Mouse (Mus musculus) heart, adult 2 months (tissue): ENCODE measurements around the gene AI661453. TPM values are rescaled to one million over a fixed set of nuclear protein-coding genes. Genes with fewer than 3 reads are reported as not detected.

Source experiments
- DNase-seq, 2 experiments: peaks; one replicate each; pipeline ENCODE4 v3.0.0; 2021
- H3K27ac ChIP-seq: fragments of 200-600 bp; 2 replicates; pipeline ENCODE4 v1.8.1; 2022
- H3K27me3 ChIP-seq: fragments of 200-500 bp; 2 replicates; pipeline ENCODE4 v1.6.1; 2012; ENCODE audit warnings: mild to moderate bottlenecking, low read length, inconsistent platforms, mixed read lengths; ENCODE audit not compliant: control insufficient read depth, insufficient read depth
- H3K36me3 ChIP-seq: fragments of 200-500 bp; 2 replicates; pipeline ENCODE4 v1.6.1; 2012; ENCODE audit warnings: low read length, inconsistent platforms; ENCODE audit not compliant: control insufficient read depth, insufficient read depth
- H3K4me1 ChIP-seq: fragments of 200-500 bp; 2 replicates; pipeline ENCODE4 v1.6.1; 2011; ENCODE audit warnings: low read length; ENCODE audit not compliant: control insufficient read depth, insufficient read depth
- H3K4me3 ChIP-seq: fragments of 200-600 bp; 2 replicates; pipeline ENCODE4 v1.8.1; 2022
- H3K79me2 ChIP-seq: fragments of 200-500 bp; replicated peaks from 2 replicates; pipeline ENCODE4 v1.6.1; 2012; ENCODE audit warnings: mild to moderate bottlenecking, inconsistent platforms, low read length, moderate library complexity, mixed read lengths; ENCODE audit not compliant: control insufficient read depth, insufficient read depth
- H3K9ac ChIP-seq: fragments of 200-500 bp; 2 replicates; pipeline ENCODE4 v1.6.1; 2012; ENCODE audit warnings: low read depth, mild to moderate bottlenecking, control low read depth, inconsistent platforms, low read length, mixed read lengths
- CTCF ChIP-seq: fragments of 200-600 bp; IDR thresholded peaks from 2 replicates; pipeline ENCODE4 v1.8.1; 2022; ENCODE audit warnings: antibody characterized with exemption, mild to moderate bottlenecking, moderate library complexity
- EP300 ChIP-seq: fragments of 200-500 bp; IDR thresholded peaks from 2 replicates; pipeline ENCODE4 v1.6.1; 2011; ENCODE audit warnings: low read depth, low read length, control low read depth; ENCODE audit not compliant: insufficient read depth
- POLR2A ChIP-seq: fragments of 200-500 bp; IDR thresholded peaks from 2 replicates; pipeline ENCODE4 v1.6.1; 2011; ENCODE audit warnings: mild to moderate bottlenecking, low read depth, low read length, control low read depth; ENCODE audit not compliant: insufficient read depth
- WGBS: fragments of 180-500 bp; shearing (Covaris S2); methylation state at CpG from one replicate; pipeline ENCODE4 v1.1.7; 2018; 5-methylcytosine and 5-hydroxymethylcytosine counted together
- intact Hi-C: fragments of 180-260 bp; cut with DNase I; formaldehyde crosslinking; loops from one replicate; pipeline ENCODE4 v1.15.1; 2025
- polyA plus RNA-seq: library from polyadenylated mRNA; depleted of rRNA; stranded (reverse); fragments of >200 nt; gene quantifications from 2 replicates; pipeline ENCODE4 v1.2.3, GENCODE M21; 2012
- total RNA-seq, 2 experiments: library from RNA; stranded (reverse); gene quantifications; 2 replicates each; pipeline ENCODE4 v1.2.3; 2021

The AI661453 gene
- total and polyA plus RNA-seq, 3 experiments, result 1.00 to 1.4 (median 1.2) TPM

GRCm38 (mm10) chr17:47509031-47509705 is 72.8 kb downstream of the AI661453 start:
- WGBS, result 36% methylated on average over 9 of the region's 9 CpGs
- Histone ChIP-seq H3K27me3 (no peaks in the 10 kb centered on the region), H3K9ac (no peak overlapping the region), H3K79me2 (no peaks in the 10 kb centered on the region), H3K36me3 (peaks cover 2% of the 10 kb centered on the region; the same call in 1 of the 2 replicates), H3K27ac (peak overlapping the region; percentile 98), H3K4me3 (no peak overlapping the region; the same call in 1 of the 2 replicates), H3K4me1 (peaks cover 28% of the 10 kb centered on the region)
- intact Hi-C loops, result no loop called here
- no peak for TF ChIP-seq POLR2A
- no peak for TF ChIP-seq CTCF
- TF ChIP-seq EP300, result no peak
- no peak for DNase-seq

DNA sequence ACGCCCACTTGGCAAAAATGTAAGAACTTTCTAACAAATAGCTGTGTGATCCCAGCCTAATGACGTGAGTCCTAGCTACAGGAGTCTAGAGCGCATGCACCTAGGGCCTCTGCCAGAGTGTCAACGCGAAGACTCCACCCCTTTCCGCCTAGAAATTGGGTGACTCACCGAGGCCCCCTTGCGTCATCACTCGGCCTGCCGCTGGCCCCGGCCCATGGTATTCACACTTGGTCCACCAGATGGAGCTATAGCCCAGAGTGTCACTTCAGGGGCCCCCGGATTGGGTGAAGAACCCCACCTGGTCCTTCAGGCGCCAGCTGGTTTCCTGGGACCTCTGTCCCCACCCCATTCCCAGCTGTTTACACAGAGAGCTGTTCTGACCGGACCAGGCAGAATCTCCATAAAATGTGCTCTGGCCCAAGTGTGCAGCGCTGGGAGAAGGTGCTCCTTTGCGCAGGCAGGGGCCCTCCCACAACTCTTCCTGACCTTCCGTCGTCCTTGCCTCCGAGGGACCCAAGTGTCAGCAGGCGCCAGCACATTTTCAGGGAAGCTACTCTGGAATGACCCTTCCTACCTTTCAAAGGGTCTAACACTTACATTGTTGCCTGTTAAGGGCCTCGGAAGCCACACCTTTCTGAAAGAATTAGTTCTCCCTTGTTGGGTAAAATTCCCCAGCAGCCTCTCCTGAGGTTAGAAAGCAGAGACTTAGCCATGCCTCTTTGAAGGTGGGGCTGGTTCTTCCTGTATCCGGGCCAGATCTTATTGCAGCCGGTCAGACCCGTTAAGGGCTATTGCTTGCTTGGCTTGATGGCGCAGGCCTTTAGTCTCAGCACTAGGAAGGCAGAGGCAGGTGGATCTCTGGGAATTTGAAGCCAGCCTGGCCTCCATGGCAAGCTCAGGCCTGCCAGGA is 75.0 kb downstream of the AI661453 start:
- intact Hi-C loops, result loop anchor here (1.0 to 10.0 kb wide), 3 partner anchors 83 to 183 kb away; partner anchors contain the start of genes Gm21981 and Prickle4
- TF ChIP-seq CTCF (0 out of 2 replicates have a peak, but pooled peaks have one; percentile 100), EP300 (peak; percentile 93), POLR2A (peak; percentile 58)
- Histone ChIP-seq H3K36me3 (peaks cover 2% of the 10 kb centered on the region; the same call in 1 of the 2 replicates), H3K4me1 (peaks cover 19% of the 10 kb centered on the region), H3K27ac (peak overlapping the region; percentile 99), H3K4me3 (peak overlapping the region; percentile 51), H3K27me3 (no peaks in the 10 kb centered on the region), H3K9ac (peak overlapping the region; percentile 61), H3K79me2 (no peaks in the 10 kb centered on the region)
- peak; percentile 98 to 99 for DNase-seq
- 7% methylated on average over 25 of the region's 25 CpGs for WGBS

- Histone ChIP-seq H3K36me3 (no peaks in the 10 kb centered on the region), H3K9ac (0 out of 2 replicates have a peak overlapping the region, but pooled peaks have one; percentile 17), H3K27me3 (no peaks in the 10 kb centered on the region), H3K4me1 (peaks cover 15% of the 10 kb centered on the region), H3K4me3 (no peak overlapping the region), H3K27ac (peak overlapping the region; percentile 29), H3K79me2 (no peaks in the 10 kb centered on the region)
- intact Hi-C loops, result loop anchor here (10.0 kb wide), 1 partner anchor 162 kb away; no protein-coding TSS in a partner anchor
- WGBS, result 48% methylated on average over 10 of the region's 10 CpGs
- no peak for TF ChIP-seq CTCF
- 0 out of 2 replicates have a peak, but pooled peaks have one; percentile 6 for TF ChIP-seq EP300
- no peak for TF ChIP-seq POLR2A
- peak; percentile 52 to 59 for DNase-seq
Measured at GRCm38 (mm10) chr17:47512956-47513775, 76.8 kb downstream of the AI661453 start.

DNA sequence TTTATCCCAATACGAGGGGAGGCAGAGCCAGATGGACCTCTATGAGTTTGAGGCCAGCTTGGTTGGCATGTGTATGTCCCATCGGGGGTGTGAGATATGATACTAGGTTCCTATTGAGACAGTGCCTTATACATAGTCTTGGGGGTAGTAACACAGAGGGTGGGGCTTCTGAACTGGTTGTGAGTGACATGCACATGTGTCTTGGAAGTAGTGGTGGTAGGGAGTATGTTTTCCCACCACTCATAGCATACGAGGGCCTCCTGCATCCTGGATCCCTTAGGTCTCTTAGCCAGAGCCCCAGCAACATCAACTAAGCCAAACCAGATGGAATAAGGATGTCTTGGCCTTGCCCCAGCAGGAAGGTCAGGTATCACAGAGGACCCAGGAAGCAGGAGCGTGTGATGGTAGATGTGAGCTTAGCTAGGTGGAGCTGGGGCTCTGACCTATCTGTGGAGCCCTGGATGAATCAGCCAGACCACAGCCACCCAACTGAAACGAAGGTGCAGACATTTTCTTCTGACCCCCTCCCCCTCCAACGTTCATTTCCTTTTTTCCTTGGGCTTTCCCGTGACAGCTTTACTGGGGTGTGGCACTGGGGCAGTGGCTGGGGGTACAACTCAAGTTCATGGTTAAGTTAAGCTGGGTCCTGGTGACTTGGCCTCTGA is 78.9 kb downstream of the AI661453 start:
- H3K27me3 ChIP-seq, result no peaks in the 10 kb centered on the region
- no peak for TF ChIP-seq CTCF
- TF ChIP-seq EP300, result no peak
- no peak for TF ChIP-seq POLR2A
- no peak for DNase-seq
- no peak overlapping the region for H3K4me3 ChIP-seq
- intact Hi-C loops, result loop anchor here (10.0 kb wide), 1 partner anchor 159 kb away; no protein-coding TSS in a partner anchor
- no peak overlapping the region for H3K9ac ChIP-seq
- no peaks in the 10 kb centered on the region for H3K79me2 ChIP-seq
- H3K36me3 ChIP-seq, result no peaks in the 10 kb centered on the region
- 73% methylated on average over 7 of the region's 7 CpGs for WGBS
- H3K4me1 ChIP-seq, result peaks cover 12% of the 10 kb centered on the region
- H3K27ac ChIP-seq, result no peak overlapping the region

DNA sequence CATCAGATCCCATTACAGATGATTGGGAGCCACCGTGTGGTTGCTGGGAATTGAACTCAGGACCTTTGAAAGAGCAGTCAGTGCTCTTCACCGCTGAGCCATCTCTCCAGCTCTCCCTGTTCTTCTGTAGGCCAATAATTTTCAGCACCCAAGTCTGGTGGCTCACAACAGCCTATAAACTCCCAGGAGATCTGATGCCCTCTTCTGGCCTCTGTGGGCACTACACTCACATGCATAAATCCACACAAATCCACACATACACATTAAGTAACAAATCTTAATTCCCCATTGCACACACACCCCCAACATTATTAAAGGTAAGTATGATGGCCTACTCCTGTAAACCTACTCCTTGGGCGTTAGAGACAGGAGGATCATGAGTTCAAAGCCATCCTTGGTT is 79.8 kb downstream of the AI661453 start:
- Histone ChIP-seq H3K9ac (no peak overlapping the region), H3K4me3 (no peak overlapping the region), H3K4me1 (peaks cover 10% of the 10 kb centered on the region), H3K27ac (no peak overlapping the region), H3K79me2 (no peaks in the 10 kb centered on the region), H3K36me3 (no peaks in the 10 kb centered on the region), H3K27me3 (no peaks in the 10 kb centered on the region)
- 98% methylated on average over 3 of the region's 3 CpGs for WGBS
- no peak for DNase-seq
- intact Hi-C loops, result loop anchor here (10.0 kb wide), 1 partner anchor 159 kb away; no protein-coding TSS in a partner anchor
- TF ChIP-seq CTCF (peak; percentile 36), EP300 (no peak)
